Mouse (Mus musculus) thymus, adult 2 months (tissue): ENCODE results near the gene Pidd1.

Experiments
- CTCF ChIP-seq: fragments of 200-500 bp; IDR thresholded peaks from 2 replicates; pipeline ENCODE4 v1.5.1; 2012; ENCODE audit warnings: mild to moderate bottlenecking, control low read depth, low read length, moderate library complexity, borderline replicate concordance; ENCODE audit not compliant: control insufficient read depth, poor library complexity, insufficient read depth; ENCODE audit errors: extremely low read depth
- POLR2A ChIP-seq: fragments of 200-500 bp; IDR thresholded peaks from 2 replicates; pipeline ENCODE4 v1.6.1; 2012; ENCODE audit warnings: mild to moderate bottlenecking, low read length, control low read depth, moderate library complexity; ENCODE audit not compliant: control insufficient read depth, poor library complexity, insufficient read depth; ENCODE audit errors: extremely low read depth

GRCm38 (mm10) chr7:141466045-141466394 is 22.2 kb upstream of the Pidd1 start:
- no peak for TF ChIP-seq CTCF
- no peak for TF ChIP-seq POLR2A
